Mouse (Mus musculus): ENCODE results near the gene Nid2.

Gene Nid2

DNA sequence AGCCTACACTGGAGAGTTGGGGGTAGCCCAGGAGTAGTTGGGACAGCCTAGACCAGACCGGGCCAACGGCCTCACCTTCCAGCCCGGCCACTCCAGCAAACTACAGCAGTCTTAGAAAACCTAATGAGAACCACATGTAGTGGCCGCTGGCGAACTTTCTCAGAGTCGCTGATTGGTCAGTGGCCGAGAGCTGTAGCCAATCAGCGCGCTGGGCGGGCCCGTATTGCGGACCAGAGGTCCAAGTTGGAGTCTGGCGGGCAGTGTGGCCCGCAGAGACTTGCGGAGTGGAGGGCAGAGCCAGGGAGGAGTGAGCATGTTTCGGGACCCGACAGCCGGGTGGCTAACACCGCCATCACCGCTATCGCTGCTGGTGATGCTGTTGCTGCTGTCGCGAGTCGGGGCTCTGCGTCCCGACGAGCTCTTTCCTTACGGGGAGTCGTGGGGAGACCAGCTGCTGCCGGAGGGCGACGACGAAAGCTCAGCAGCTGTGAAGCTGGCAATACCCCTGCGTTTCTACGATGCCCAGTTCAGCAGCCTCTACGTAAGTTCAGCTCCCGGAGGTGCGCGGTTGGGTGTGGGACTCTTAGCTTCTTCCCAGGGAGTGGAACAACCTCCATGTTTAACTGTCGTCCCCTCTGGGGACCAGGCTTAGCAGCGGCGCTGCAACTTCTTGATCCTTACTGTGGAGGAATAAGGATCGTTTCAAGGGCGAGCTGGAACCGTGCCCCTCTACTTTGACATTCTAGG lies at the start of gene Nid2:
Nid2 (plus strand) TSS at position 241 of the 747 bp plus-strand sequence.
- DNase-seq: peak; percentile 96

DNA sequence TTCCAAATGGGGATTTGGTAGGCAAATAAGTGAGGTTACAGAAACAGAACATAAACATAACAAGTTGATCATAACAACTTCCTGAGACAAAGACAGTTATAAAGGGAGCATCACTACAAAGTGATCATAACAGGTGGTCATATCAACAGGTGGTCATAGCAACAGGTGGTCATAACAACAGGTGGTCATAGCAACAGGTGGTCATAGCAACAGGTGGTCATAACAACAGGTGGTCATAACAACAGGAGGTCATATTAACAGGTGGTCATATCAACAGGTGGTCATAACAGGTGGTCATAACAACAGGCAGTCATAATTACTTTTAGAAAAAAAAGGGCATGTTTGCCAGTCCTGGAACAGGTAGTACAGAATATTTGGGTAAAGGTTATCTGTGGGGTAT lies 49.5 kb upstream of the Nid2 start:
- DNase-seq: no peak

DNA sequence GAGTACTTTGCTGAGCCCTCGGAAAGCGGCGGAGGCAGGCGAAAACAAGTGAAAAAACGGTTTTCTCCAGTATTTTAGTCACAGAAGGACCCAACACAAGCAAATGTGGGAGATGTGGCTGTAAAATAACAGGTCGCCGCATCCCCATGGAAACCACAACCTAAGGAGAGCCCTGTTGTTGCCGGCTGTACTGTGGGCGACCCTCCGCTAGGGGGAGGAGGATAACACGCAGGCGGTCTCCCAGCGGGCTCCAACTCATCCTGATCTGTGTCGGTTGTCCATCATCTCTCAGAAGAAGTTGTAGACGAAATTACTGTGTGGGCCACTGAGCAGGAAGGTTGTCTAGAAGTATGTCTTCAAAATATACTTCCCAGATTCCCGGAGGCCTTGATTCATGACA lies 45.4 kb upstream of the Nid2 start:
- DNase-seq: peak; percentile 85

DNA sequence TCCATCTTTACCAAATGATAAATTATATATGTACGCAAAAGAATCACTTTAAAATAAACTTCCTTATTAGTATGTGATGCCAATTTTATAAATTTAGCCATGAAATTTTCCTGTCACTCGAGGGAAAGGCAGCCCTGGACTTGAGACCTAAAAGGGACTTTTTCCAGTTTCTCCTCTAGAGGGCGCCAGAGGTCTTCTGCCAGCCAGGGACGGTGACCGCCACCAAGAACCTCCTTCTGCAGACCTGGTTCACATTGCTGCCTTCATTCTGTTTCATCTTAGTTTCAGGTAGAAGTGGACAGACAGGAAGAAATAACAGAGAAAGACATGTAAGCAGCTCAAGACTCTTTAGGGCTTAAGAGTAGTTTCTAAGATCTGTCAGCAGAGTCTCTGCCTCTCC lies 44.6 kb upstream of the Nid2 start:
- DNase-seq: peak; percentile 83

DNA sequence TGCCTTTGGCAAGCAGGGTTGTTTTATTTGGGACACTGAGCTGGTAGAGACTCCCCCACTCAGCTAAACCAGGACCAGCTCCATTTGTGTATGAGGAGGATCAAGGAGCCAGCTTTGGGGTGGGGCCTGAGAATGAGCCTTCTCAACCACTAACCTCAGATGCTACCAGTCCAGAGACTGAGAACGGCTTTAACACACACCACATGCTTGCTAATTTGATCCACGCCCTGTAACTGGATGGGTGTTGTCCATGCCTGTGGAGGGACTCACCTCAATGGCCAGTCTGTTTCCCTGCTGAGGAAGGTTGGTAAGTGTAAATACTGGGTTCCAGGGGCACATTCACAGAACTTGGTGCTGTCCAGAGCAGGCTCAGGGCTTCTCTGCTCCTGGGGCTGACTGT lies 44.1 kb upstream of the Nid2 start:
- no peak for DNase-seq

DNA sequence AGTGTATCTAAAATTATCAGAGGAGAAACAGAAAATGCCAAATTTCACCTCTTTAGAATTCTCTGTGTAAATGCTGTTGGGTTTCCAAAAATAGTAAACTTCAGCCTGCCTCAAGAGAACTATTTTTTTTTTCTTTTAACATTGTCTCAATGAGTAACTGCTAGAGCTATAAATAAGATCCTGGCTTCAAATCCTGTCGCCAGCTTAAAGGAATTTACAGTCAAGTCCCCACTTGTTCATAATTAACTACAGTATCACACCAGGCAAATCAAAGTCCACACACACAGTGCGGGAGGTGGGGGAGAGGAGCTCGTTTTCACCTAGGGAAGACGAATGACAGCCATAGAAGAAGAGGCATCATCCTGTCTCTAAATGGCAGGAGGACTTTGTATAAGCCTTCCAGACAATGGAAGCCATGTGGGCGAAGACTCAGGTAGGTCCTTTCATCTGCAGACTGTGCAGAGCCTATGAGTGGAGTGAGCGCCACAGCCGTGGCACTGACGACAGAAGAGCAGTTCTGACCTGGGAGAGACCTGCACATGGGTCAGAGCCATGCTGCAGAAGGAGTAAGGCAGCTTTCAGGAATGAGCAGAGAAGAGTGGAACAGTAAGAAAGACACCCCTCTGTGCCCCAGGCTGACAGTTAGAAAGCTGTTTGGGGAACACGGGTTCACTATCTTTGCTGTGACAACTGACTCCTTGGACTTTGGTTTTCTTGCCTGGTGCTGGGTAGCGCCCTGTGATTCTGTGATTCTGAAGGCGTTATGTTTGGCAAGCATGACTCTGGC lies 43.2 kb upstream of the Nid2 start:
- peak; percentile 56 for DNase-seq

DNA sequence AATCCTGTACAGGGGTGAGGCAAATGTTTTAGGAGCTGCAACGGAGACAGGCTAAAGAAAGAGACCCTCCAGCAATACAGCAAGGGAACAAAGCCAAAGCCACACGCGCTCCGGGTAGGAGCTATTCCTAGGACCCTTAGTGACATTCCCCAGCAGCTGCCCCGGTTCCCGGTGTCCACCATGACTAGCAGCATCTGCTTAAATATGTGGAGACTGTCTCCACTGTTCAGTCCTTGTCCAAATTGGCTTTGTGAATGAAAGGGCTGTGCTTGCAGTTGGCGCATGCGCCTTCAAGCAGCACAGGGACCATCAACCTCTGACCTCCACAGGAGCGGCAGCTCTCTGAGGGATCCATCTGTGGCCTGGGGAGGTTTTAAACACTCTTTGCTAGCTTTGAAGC lies 41.9 kb upstream of the Nid2 start:
- DNase-seq: peak; percentile 25

DNA sequence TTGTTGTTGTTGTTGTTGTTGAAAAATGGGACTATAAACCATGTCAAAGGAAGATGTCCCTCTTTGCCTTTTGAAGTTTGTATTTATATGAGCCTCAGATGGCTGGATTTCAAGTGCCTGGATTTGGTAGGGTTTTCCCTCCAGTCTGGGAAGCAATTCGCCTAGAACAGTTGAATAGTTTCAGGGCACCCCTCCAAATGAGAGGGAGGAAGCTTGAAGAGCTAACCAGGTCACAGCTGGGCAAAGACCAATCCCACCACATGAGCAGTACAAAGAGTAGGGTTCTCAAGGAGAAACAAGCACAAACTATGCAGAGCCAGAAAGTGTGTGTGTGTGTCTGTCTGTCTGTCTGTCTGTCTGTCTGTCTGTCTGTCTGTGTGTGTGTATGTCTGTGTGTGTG lies 39.3 kb upstream of the Nid2 start:
- peak; percentile 56 for DNase-seq

DNA sequence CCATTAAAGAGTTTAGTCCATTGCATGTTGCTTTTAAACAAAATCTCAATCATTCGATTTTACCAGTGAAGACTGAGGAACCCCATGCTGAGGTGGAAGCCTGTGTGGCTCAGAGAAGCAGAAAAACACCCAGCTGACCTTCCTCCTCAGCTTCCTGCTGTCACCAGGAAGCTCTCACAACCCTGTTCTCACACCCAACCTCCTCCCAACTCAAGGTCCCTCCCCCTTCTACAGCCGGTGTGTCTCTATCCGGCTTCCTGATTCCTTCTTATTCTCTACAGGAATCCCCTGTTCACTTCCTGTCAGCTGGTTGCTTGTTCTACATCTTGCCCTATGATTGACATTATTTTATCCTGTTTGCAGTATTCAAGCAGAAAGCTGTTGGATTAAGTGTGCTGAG lies 38.0 kb upstream of the Nid2 start:
- no peak for DNase-seq

DNA sequence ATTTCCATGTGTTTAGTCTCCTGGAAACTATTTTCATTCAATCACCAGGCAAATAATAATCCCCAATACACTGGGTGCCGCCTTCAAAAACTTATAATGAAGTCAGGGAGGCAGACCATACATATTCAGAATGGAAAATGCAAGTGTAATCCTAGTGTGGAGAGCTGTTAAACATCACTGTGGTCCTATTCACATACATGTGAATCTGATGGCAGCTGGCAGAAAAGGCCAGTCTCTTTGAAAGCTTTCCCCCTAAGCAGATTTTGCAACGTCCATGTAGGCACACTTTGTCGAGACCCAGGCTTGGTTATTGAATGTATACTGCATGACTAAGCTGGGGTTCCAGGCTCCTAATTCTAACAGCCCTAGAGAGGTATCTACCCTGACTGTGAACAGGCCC lies 32.0 kb upstream of the Nid2 start:
- no peak for DNase-seq

DNA sequence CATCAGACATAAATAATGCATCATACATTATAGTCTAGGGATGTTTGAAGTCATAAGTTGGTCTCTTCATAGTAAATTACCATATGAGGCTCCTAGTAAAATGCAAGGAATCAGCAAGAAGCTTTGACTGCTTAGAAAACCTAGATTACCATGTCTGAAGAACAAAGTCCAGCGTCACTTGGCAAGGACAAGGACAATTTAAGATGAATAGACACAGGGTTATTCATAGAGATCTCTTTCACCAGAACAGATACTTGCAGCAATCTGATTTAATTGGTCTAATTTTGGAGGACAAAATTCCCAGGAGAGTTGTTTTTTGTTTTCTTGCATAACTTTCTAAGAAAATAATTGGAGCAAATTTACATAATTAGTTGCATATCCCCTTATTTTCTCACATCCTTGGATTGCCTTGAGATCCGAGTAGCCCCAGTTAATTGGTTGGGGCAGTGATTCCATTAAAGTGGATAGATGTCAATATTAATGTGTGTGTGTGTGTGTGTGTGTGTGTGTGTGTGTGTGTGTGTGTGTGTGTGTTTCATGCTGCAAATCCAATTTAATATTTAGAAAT lies 30.9 kb upstream of the Nid2 start:
- DNase-seq: no peak

DNA sequence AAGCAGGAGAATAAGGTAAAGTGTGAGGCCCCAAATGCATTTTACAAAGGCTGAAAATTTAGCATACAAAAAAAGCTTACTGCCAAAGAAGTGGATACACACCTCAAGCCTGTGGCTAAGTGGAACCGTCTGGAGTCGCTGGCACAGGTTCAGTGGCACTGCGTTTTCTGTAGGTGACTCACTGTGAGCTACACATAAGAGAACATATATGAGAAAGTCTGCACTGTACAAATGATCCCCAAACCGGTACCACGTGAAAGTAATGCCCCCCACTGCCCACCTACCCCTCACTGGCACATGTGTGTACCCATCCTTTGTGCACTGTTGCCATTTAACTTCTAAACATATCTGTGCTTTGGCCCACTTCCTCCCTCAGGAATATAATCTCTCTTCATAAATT lies 22.8 kb upstream of the Nid2 start:
- DNase-seq: no peak

DNA sequence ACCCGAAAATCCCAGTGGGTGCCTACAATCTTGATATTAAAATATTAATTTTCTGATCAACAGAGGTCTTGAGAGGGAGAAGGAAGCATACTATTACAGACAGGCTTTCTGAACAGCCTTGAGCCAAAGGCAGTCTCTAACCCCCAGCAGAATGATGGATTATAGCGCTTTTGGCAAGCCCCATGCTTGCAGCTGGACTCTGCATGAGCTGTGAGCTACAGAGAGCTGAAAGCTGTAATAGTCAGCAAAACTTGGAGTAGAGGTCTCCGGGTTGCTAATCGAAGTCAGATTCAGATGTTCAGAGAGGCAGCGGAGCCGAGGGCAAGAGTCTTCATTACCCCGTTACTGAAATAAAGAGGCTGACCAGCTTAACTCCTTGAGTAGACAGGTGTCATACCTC lies 22.3 kb upstream of the Nid2 start:
- peak; percentile 67 for DNase-seq

DNA sequence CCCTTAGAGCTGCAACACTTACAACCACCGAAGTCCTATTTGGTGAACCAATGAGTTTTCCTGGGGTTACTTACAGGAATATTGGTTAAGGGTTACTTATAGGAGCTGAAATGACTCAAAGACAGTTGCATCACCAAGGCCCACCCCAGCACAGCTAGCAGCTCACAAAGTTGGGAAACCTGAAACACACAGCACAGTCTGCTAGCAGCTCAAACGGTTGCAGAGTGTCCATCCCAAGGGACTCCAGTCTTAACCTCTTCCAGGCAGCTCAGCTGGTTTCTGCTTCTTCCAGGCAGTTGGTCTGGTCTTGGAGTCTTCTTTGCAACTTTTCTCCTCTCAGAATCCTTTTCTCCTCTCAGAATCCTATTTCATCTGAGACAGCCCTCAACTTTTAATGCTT lies 19.0 kb upstream of the Nid2 start:
- no peak for DNase-seq

DNA sequence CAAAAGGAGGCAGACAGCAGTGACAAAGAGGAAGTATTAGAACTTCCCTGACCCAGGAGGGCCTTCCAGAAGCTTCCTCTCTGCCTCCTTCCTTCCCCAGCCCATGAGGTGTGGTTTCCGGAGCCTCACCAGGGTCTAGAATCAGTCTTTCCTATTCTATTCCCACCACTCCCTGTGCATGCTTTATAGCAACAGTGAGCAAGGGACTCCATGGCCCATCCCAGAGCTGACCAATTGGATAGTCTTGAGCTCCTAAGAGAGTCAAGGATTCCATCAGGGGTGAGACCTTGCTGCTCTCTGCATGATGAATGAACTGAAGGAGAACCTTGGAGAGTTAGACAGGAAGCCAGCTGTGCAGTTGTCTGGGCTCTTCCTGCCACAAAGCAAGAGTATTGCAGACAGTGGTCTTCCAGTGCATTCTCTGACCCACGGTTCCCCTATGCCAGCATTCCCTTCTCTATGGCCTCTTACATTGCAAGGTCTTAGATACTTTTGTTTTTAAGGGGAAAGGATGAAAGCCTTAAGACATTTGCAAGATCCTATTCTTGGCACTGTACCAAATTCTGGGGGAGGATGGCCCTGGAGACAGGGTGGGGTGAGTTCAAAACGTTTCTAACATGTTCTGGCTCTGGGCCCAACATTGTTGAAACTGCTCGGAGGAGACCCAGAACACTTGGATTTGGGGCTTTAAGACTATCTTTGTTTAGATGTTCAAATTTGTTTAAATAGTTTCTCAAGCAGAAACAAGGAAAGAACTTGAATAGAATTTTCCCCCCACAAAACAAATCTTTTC lies 17.4 kb upstream of the Nid2 start:
- DNase-seq: peak; percentile 55

DNA sequence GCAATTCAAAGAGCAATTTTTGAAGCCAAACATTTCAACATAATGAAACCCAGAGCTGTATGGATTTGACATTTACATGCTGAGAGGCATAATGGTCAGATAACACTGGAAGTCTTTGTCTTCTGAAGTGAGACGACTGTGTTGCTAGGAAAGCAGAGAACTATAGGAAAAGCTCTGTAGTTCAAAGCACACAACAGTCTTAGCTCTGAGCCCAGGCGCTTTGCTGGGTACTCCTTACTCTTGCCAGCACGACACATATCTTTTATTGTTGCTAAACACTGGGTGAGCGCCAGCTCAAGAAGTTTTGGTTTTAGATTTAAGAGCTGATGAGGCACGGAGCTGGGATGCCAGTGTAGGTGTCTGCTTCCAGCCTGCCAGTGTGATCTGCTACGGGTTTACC lies 15.8 kb upstream of the Nid2 start:
- DNase-seq: no peak

DNA sequence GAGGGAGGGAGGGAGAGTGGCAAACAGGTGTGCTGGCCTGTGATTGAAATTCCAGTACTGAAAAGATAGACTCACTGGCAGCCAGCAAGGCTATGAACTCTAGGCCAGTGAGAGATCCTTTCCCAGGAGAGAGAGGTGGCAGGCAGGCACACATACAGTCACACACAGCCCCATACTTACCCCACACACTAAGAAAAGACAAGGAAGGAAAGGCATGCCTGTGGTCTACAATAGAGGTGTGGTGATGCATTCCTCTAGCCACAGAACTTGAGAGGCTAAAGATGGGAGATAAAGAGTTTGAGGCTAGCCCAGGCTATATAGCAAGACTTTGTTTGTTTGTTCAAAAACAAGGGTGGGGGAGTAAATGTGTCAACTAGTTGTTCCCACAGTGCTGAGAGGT lies 13.5 kb upstream of the Nid2 start:
- no peak for DNase-seq

DNA sequence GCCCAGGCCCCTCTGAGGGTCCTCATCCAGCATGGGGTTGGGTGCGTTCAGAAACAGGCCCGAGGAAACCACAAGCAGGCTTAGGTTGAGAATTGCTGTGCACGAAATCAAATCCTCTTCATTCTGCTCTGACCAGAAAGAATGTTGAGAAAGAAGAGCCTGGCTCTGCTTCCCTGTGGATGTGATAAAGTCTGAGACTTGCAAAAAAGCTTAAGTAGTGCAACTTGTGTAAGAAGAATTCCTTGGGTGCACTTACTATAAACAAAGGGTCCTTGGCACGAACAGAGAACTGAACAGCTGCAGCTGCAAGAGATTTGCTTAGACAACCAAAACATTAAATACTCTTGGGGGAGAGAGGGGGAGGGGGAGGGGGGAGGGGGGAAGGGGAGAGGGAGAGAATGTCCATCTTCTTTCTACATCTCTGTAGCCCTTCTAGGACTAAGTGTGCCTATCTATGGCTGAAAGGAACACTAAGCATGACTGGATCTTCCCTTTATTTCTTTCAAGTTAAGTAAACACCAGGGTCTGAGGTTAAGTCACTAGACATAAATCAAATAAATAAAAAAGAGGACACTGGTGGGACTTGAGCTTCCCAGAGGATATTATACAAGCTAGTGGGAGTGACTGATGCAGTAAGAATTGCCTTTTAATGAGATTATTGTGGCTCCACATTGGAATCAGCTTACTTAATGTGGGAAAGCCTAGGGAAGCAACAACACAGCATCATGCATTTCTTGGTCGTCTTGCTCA lies 12.8 kb upstream of the Nid2 start:
- peak; percentile 53 for DNase-seq

DNA sequence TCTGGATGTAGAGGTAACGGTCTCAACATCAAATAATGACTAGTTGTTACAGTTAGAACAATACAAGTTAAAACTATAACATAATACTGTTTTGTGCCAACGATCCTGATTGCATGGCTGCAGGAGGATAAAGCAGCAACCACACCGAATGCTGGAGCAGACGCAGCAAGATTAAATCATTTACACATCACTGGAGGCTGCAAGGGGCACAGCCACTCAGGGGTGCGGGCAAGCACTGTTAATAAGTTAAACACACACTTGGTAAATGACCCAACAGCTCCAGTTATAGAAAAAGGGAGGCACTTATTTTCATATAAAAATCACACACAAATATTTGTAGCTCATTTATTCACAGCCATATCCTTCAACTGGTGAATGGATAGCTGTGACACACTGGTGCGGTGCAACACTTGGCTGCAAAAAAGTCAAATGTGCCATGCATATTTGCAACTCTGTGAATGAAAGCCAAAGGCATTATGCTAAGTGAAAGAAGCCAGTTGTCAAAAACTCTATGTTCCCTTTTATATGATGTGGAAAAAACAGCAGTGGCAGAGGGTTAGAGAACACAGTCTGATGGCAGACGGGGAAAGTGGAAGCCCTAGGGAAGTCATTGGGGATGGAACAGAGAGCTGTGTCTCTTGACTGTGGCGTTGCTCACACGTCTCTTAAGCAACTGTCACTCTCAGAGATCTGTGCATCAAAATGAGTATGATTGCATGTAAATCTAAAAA lies 11.5 kb upstream of the Nid2 start:
- DNase-seq: peak; percentile 56

DNA sequence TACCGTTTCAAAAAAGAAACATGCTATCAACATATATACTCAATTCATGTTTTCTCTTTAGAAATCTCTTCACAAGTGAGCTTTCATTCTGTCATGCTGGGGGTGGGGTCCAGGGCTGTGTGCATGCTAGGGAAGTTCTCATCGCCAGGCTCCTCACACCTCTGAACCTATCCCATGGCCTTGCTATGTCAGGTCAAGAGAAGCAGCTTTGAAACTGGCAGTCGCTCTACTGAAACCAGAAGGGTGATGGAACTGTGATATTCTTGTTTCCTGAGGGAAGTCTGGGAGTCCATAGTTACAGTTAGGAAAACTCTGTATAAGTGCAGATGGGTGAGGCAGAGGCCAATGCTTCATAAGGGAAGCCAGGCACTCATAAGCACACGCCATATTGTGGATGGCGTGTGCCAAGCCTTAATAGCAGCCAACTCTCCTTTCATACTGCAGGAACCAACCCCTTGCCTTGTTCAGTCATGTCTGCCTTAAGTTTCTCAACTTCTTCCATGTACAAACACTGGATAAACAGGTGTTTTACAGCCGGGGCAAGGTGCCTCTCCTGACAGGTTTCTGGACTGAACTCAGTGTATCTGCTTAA lies 10.8 kb upstream of the Nid2 start:
- no peak for DNase-seq

DNA sequence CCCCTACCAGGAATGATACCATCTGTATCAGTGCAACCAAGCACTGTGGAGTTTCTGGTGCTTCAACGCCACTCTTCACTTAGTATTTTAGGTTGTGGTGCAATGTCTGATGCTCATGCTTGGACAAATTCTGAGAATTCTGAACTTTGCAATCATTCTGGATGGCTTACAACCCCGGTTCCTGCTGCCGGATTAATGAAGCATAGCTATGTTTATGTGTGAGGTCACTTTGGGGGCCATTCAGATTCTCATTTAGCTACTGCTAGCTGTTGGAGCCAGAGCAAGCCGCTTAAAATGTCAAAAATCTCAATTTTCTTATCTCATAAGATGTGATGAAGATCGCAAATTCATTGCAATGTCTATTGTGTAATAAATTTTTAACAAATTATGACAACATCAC lies 6.2 kb upstream of the Nid2 start:
- peak; percentile 66 for DNase-seq
